Mouse (Mus musculus): ENCODE measurements around the gene Jun. TPM values are rescaled to one million over a fixed set of nuclear protein-coding genes. Genes with fewer than 3 reads are reported as not detected.

Jun gene
- total RNA-seq, 1 experiment = 16.6 TPM

DNA sequence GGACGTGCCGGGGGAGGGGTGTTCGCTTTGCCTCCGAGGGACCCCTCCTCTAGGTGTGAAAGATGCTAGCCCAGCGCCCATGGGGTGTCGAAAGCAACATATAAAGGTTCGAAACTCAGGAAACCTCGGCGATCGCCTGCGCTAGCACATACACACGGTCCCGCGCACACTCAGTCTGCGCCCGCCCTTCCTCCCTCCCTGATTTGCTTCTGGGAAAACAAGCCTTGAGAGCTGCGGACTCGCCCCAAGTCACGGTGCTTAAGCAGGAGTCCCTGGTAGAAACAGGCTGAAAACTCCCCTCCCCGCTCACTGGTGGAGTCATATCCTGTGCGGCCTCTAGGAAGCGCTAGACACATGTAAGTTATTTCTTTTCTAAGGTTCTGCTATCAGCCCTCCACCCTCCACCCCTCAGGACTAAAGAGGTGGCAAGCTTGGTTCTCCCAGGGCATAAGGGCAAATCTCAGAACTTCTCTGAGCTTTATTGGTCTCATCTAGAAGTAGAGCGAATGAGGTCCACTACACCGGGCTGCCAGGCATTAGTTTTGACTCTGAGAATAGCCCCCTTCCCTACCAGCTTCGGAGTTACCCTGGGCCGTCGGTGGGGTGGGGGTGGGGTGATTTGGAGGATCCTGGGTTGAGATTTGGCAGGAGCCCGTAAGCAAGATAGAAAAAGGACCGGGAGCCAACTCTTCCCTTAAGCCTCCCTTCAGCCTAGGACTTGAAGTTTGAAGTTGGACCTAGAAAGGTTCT, 1.2 kb upstream of the Jun start:
- DNase-seq (ENCODE audit: low read depth, low spot score) = peak; percentile 92
- Histone ChIP-seq H3K4me1 (ENCODE audit: control insufficient read depth in 2 of 2, insufficient read depth in 2 of 2, low read length in 2 of 2, poor library complexity in 1 of 2) (peaks cover 0 to 2% of the 10 kb centered on the region in 2 experiments; a peak in 1 of 4 replicates), H3K9me3 (ENCODE audit: control insufficient read depth, insufficient read depth, low read depth, low read length) (no peaks in the 10 kb centered on the region), H3K9ac (ENCODE audit: insufficient read depth, low read depth, low read length, poor library complexity, severe bottlenecking) (peak overlapping the region; percentile 86), H3K4me3 (ENCODE audit: insufficient read depth in 1 of 2, low read depth in 1 of 2, low read length in 2 of 2, poor library complexity in 1 of 2, severe bottlenecking in 1 of 2) (peak overlapping the region; percentile 76 to 79), H3K36me3 (ENCODE audit: control insufficient read depth, insufficient read depth, low read length, poor library complexity, severe bottlenecking) (no peaks in the 10 kb centered on the region), H3K27ac (ENCODE audit: insufficient read depth, low read depth, low read length, poor library complexity, severe bottlenecking) (peak overlapping the region; percentile 9; the same call in 1 of the 2 replicates)
- in situ Hi-C loops (cut with MboI; ENCODE audit: low sequenced_read_pairs in 2 of 2, unreplicated experiment in 2 of 2) = no loop called here
- TF ChIP-seq ZNF384 (IDR thresholded peaks at IDR 0.05; ENCODE audit: low read depth, low read length) = no peak
- no peak for TF ChIP-seq MAFK (IDR thresholded peaks at IDR 0.05; ENCODE audit: insufficient read depth, low read depth, low read length)
- TF ChIP-seq HCFC1 (IDR thresholded peaks at IDR 0.05; ENCODE audit: borderline replicate concordance, insufficient read depth, low read length) = no peak
- peak; percentile 86; the same call in 1 of the 2 replicates for TF ChIP-seq ZC3H11A (IDR thresholded peaks at IDR 0.05; ENCODE audit: borderline replicate concordance, low read depth, low read length)
- TF ChIP-seq CHD2 (IDR thresholded peaks at IDR 0.05; ENCODE audit: low read depth, low read length) = no peak

DNA sequence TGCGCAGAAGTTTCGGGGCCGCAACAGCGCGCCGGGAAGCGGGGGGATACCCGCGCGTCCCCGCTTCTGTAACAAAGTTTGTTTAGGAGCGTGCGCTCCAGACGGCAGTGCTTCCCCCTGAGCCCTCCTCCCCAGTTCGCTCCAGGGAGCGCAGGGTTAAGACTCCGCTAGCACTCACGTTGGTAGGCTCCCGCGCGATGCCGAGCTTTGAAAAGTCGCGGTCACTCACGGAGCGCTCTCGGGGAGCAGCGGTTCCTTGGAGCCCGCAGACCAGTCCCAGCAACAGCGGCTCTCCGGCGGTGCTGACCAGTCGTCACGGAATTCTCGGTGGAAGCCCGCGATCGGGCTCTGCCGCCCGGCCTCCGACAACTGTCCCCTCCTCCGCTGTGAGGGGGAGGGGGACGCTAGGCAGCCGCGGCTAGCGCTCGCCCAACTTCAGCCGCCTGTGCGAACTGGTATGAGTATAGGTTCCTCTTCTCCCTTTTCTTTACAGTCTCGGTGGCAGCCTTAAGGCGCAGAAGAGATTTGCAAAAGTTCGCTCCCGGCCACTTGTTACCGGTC, 631 bp downstream of the Jun start:
- Histone ChIP-seq H3K9me3 (ENCODE audit: control insufficient read depth, insufficient read depth, low read depth, low read length) (no peaks in the 10 kb centered on the region), H3K9ac (ENCODE audit: insufficient read depth, low read depth, low read length, poor library complexity, severe bottlenecking) (peak overlapping the region; percentile 86), H3K27ac (ENCODE audit: insufficient read depth, low read depth, low read length, poor library complexity, severe bottlenecking) (peak overlapping the region; percentile 57; the same call in 1 of the 2 replicates), H3K4me3 (ENCODE audit: insufficient read depth in 1 of 2, low read depth in 1 of 2, low read length in 2 of 2, poor library complexity in 1 of 2, severe bottlenecking in 1 of 2) (peak overlapping the region; percentile 71 to 76), H3K4me1 (ENCODE audit: control insufficient read depth in 2 of 2, insufficient read depth in 2 of 2, low read length in 2 of 2, poor library complexity in 1 of 2) (peaks cover 0 to 2% of the 10 kb centered on the region in 2 experiments; a peak in 1 of 4 replicates), H3K36me3 (ENCODE audit: control insufficient read depth, insufficient read depth, low read length, poor library complexity, severe bottlenecking) (no peaks in the 10 kb centered on the region)
- DNase-seq (ENCODE audit: low read depth, low spot score) = peak; percentile 28
- no peak for TF ChIP-seq HCFC1 (IDR thresholded peaks at IDR 0.05; ENCODE audit: borderline replicate concordance, insufficient read depth, low read length)
- TF ChIP-seq ZC3H11A (IDR thresholded peaks at IDR 0.05; ENCODE audit: borderline replicate concordance, low read depth, low read length) = no peak
- no peak for TF ChIP-seq CHD2 (IDR thresholded peaks at IDR 0.05; ENCODE audit: low read depth, low read length)
- TF ChIP-seq ZNF384 (IDR thresholded peaks at IDR 0.05; ENCODE audit: low read depth, low read length) = no peak
- no peak for TF ChIP-seq MAFK (IDR thresholded peaks at IDR 0.05; ENCODE audit: insufficient read depth, low read depth, low read length)
- in situ Hi-C loops (cut with MboI; ENCODE audit: low sequenced_read_pairs in 2 of 2, unreplicated experiment in 2 of 2) = no loop called here

DNA sequence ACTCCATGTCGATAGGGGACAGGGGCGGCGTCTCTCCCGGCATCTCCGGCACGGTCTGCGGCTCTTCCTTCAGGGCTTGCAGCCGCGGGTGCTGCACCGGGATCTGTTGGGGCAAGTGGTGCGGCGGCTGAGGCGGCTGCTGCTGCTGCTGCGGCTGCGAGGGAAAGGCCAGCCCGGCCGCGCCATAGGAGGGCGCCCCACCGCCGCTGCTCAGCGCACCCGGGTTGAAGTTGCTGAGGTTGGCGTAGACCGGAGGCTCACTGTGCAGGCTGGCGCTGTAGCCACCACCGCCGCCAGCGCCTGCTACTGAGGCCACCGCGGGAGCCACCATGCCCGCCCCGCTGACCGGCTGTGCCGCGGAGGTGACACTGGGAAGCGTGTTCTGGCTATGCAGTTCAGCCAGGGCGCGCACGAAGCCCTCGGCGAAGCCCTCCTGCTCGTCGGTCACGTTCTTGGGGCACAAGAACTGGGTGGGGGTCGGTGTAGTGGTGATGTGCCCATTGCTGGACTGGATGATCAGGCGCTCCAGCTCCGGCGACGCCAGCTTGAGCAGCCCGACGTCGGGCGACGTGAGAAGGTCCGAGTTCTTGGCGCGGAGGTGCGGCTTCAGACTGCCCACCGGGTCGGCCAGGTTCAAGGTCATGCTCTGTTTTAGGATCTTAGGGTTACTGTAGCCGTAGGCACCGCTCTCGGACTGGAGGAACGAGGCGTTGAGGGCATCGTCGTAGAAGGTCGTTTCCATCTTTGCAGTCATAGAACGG, 1.3 kb downstream of the Jun start:
- in situ Hi-C loops (cut with MboI; ENCODE audit: low sequenced_read_pairs in 2 of 2, unreplicated experiment in 2 of 2) = no loop called here
- TF ChIP-seq CHD2 (IDR thresholded peaks at IDR 0.05; ENCODE audit: low read depth, low read length) (0 out of 2 replicates have a peak, but pooled peaks have one; percentile 3), MAFK (IDR thresholded peaks at IDR 0.05; ENCODE audit: insufficient read depth, low read depth, low read length) (no peak)
- no peak overlapping the region for H3K27ac ChIP-seq (ENCODE audit: insufficient read depth, low read depth, low read length, poor library complexity, severe bottlenecking)
- no peaks in the 10 kb centered on the region for H3K36me3 ChIP-seq (ENCODE audit: control insufficient read depth, insufficient read depth, low read length, poor library complexity, severe bottlenecking)
- H3K4me1 ChIP-seq (ENCODE audit: control insufficient read depth in 2 of 2, insufficient read depth in 2 of 2, low read length in 2 of 2, poor library complexity in 1 of 2) = peaks cover 0 to 2% of the 10 kb centered on the region in 2 experiments; a peak in 1 of 4 replicates
- H3K9ac ChIP-seq (ENCODE audit: insufficient read depth, low read depth, low read length, poor library complexity, severe bottlenecking) = peak overlapping the region; percentile 86
- no peaks in the 10 kb centered on the region for H3K9me3 ChIP-seq (ENCODE audit: control insufficient read depth, insufficient read depth, low read depth, low read length)
- H3K4me3 ChIP-seq (ENCODE audit: insufficient read depth in 1 of 2, low read depth in 1 of 2, low read length in 2 of 2, poor library complexity in 1 of 2, severe bottlenecking in 1 of 2) = peak overlapping the region; percentile 71 to 76
- DNase-seq (ENCODE audit: low read depth, low spot score) = peak; percentile 26

DNA sequence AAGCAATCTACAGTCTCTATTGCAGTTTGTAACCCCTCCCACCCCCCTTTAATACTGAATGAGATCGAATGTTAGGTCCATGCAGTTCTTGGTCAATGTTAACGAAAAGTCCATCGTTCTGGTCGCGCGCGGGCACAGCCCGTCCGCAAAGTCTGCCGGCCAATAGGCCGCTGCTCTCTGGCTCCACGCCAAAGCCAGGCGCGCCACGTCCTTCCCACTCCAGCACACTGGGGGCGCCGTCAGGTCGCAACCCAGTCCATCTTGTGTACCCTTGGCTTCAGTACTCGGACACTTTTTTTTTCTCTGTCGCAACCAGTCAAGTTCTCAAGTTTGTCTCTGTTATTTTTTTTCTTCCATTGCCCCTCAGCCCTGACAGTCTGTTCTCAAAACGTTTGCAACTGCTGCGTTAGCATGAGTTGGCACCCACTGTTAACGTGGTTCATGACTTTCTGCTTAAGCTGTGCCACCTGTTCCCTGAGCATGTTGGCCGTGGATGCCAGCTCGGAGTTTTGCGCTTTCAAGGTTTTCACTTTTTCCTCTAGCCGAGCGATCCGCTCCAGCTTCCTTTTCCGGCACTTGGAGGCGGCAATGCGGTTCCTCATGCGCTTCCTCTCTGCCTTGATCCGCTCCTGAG, 2.0 kb downstream of the Jun start:
- Histone ChIP-seq H3K36me3 (ENCODE audit: control insufficient read depth, insufficient read depth, low read length, poor library complexity, severe bottlenecking) (no peaks in the 10 kb centered on the region), H3K9me3 (ENCODE audit: control insufficient read depth, insufficient read depth, low read depth, low read length) (no peaks in the 10 kb centered on the region), H3K4me1 (ENCODE audit: control insufficient read depth in 2 of 2, insufficient read depth in 2 of 2, low read length in 2 of 2, poor library complexity in 1 of 2) (peaks cover 0 to 2% of the 10 kb centered on the region in 2 experiments; a peak in 1 of 4 replicates), H3K4me3 (ENCODE audit: insufficient read depth in 1 of 2, low read depth in 1 of 2, low read length in 2 of 2, poor library complexity in 1 of 2, severe bottlenecking in 1 of 2) (peak overlapping the region; percentile 71 to 76), H3K27ac (ENCODE audit: insufficient read depth, low read depth, low read length, poor library complexity, severe bottlenecking) (no peak overlapping the region), H3K9ac (ENCODE audit: insufficient read depth, low read depth, low read length, poor library complexity, severe bottlenecking) (peak overlapping the region; percentile 86)
- in situ Hi-C loops (cut with MboI; ENCODE audit: low sequenced_read_pairs in 2 of 2, unreplicated experiment in 2 of 2) = no loop called here
- DNase-seq (ENCODE audit: low read depth, low spot score) = peak; percentile 31
- TF ChIP-seq CHD2 (IDR thresholded peaks at IDR 0.05; ENCODE audit: low read depth, low read length) (no peak), HCFC1 (IDR thresholded peaks at IDR 0.05; ENCODE audit: borderline replicate concordance, insufficient read depth, low read length) (no peak), ZC3H11A (IDR thresholded peaks at IDR 0.05; ENCODE audit: borderline replicate concordance, low read depth, low read length) (no peak), ZNF384 (IDR thresholded peaks at IDR 0.05; ENCODE audit: low read depth, low read length) (peak; percentile 62), MAFK (IDR thresholded peaks at IDR 0.05; ENCODE audit: insufficient read depth, low read depth, low read length) (no peak)

All from ES-E14 (cell line).